Mouse (Mus musculus): ENCODE data around the gene Fgfr2. TPM values are rescaled to one million over a fixed set of nuclear protein-coding genes. Genes with fewer than 3 reads are reported as not detected.

The Fgfr2 gene
- polyA plus RNA-seq, 1 experiment from 2014 or later: 24.1 TPM

GRCm38 (mm10) chr7:130222633-130223354 lies 2900.4 kb downstream of the Fgfr2 start:
- Histone ChIP-seq H3K4me2 (ENCODE audit: low read length) (no peak overlapping the region), H3K9me3 (ENCODE audit: control insufficient read depth, low read length) (no peaks in the 10 kb centered on the region), H3K27ac (ENCODE audit: low read depth, low read length) (no peak overlapping the region), H3K9ac (ENCODE audit: low read depth, low read length) (no peak overlapping the region), H3K27me3 (replicated peaks; ENCODE audit: control insufficient read depth, insufficient read depth, low read length) (no peaks in the 10 kb centered on the region; the same call in 1 of the 2 replicates), H3K4me1 (ENCODE audit: control insufficient read depth, insufficient read depth, low read depth, low read length) (peaks cover 9% of the 10 kb centered on the region), H3K36me3 (ENCODE audit: control insufficient read depth, insufficient read depth, low read length) (no peaks in the 10 kb centered on the region), H3K4me3 (ENCODE audit: low read length) (no peak overlapping the region)
- 85% methylated on average over 8 of the region's 8 CpGs for whole genome bisulfite sequencing
- ATAC-seq: no peak

GRCm38 (mm10) chr7:130221661-130222387 lies 2901.3 kb downstream of the Fgfr2 start:
- no peak for ATAC-seq
- Histone ChIP-seq H3K4me3 (ENCODE audit: low read length) (no peak overlapping the region), H3K27me3 (replicated peaks; ENCODE audit: control insufficient read depth, insufficient read depth, low read length) (no peaks in the 10 kb centered on the region; the same call in 1 of the 2 replicates), H3K9me3 (ENCODE audit: control insufficient read depth, low read length) (no peaks in the 10 kb centered on the region), H3K4me2 (ENCODE audit: low read length) (no peak overlapping the region), H3K36me3 (ENCODE audit: control insufficient read depth, insufficient read depth, low read length) (no peaks in the 10 kb centered on the region), H3K4me1 (ENCODE audit: control insufficient read depth, insufficient read depth, low read depth, low read length) (peaks cover 9% of the 10 kb centered on the region), H3K9ac (ENCODE audit: low read depth, low read length) (no peak overlapping the region), H3K27ac (ENCODE audit: low read depth, low read length) (no peak overlapping the region)
- WGBS: 63% methylated on average over 17 of the region's 17 CpGs

- Histone ChIP-seq H3K4me2 (ENCODE audit: low read length) (no peak overlapping the region), H3K27ac (ENCODE audit: low read depth, low read length) (no peak overlapping the region)
- ATAC-seq: no peak
These were observed 2902.5 kb downstream of the Fgfr2 start for GRCm38 (mm10) chr7:130220627-130221026.

GRCm38 (mm10) chr7:130219844-130220243 lies 2903.3 kb downstream of the Fgfr2 start:
- no peak overlapping the region for H3K4me3 ChIP-seq (ENCODE audit: low read length)
- no peak overlapping the region for H3K27ac ChIP-seq (ENCODE audit: low read depth, low read length)
- peaks cover 21% of the 10 kb centered on the region for H3K4me1 ChIP-seq (ENCODE audit: control insufficient read depth, insufficient read depth, low read depth, low read length)
- H3K9ac ChIP-seq (ENCODE audit: low read depth, low read length): no peak overlapping the region
- no peak for ATAC-seq
- no peaks in the 10 kb centered on the region for H3K9me3 ChIP-seq (ENCODE audit: control insufficient read depth, low read length)
- 92% methylated on average over 4 of the region's 4 CpGs for WGBS
- no peaks in the 10 kb centered on the region; the same call in 1 of the 2 replicates for H3K27me3 ChIP-seq (replicated peaks; ENCODE audit: control insufficient read depth, insufficient read depth, low read length)
- no peaks in the 10 kb centered on the region for H3K36me3 ChIP-seq (ENCODE audit: control insufficient read depth, insufficient read depth, low read length)
- H3K4me2 ChIP-seq (ENCODE audit: low read length): no peak overlapping the region

More at GRCm38 (mm10) chr7:130220627-130221026, 2902.5 kb downstream of the Fgfr2 start:
- Histone ChIP-seq H3K4me1 (ENCODE audit: control insufficient read depth, insufficient read depth, low read depth, low read length) (peaks cover 17% of the 10 kb centered on the region), H3K36me3 (ENCODE audit: control insufficient read depth, insufficient read depth, low read length) (no peaks in the 10 kb centered on the region), H3K27me3 (replicated peaks; ENCODE audit: control insufficient read depth, insufficient read depth, low read length) (no peaks in the 10 kb centered on the region; the same call in 1 of the 2 replicates), H3K4me3 (ENCODE audit: low read length) (no peak overlapping the region), H3K9ac (ENCODE audit: low read depth, low read length) (no peak overlapping the region), H3K9me3 (ENCODE audit: control insufficient read depth, low read length) (no peaks in the 10 kb centered on the region)
- 60% methylated on average over 4 of the region's 4 CpGs for WGBS

GRCm38 (mm10) chr7:130216272-130216671 lies 2906.9 kb downstream of the Fgfr2 start:
- H3K36me3 ChIP-seq (ENCODE audit: control insufficient read depth, insufficient read depth, low read length): no peaks in the 10 kb centered on the region
- peak overlapping the region; percentile 49; the same call in 1 of the 2 replicates for H3K27ac ChIP-seq (ENCODE audit: low read depth, low read length)
- 24% methylated on average over 4 of the region's 4 CpGs for WGBS

GRCm38 (mm10) chr7:130215348-130216252 lies 2907.6 kb downstream of the Fgfr2 start:
- peak overlapping the region; percentile 9; the same call in 1 of the 2 replicates for H3K4me2 ChIP-seq (ENCODE audit: low read length)
- 29% methylated on average over 21 of the region's 21 CpGs for whole genome bisulfite sequencing

More at GRCm38 (mm10) chr7:130216272-130216671, 2906.9 kb downstream of the Fgfr2 start:
- Histone ChIP-seq H3K4me3 (ENCODE audit: low read length) (no peak overlapping the region), H3K4me2 (ENCODE audit: low read length) (0 out of 2 replicates have a peak overlapping the region, but pooled peaks have one; percentile 9), H3K4me1 (ENCODE audit: control insufficient read depth, insufficient read depth, low read depth, low read length) (peaks cover 20% of the 10 kb centered on the region), H3K27me3 (replicated peaks; ENCODE audit: control insufficient read depth, insufficient read depth, low read length) (no peaks in the 10 kb centered on the region; the same call in 1 of the 2 replicates), H3K9me3 (ENCODE audit: control insufficient read depth, low read length) (no peaks in the 10 kb centered on the region), H3K9ac (ENCODE audit: low read depth, low read length) (no peak overlapping the region)
- ATAC-seq: no peak

GRCm38 (mm10) chr7:130213156-130213555 lies 2910.0 kb downstream of the Fgfr2 start:
- H3K36me3 ChIP-seq (ENCODE audit: control insufficient read depth, insufficient read depth, low read length): no peaks in the 10 kb centered on the region
- WGBS: 91% methylated on average over 5 of the region's 5 CpGs
- peaks cover 17% of the 10 kb centered on the region for H3K4me1 ChIP-seq (ENCODE audit: control insufficient read depth, insufficient read depth, low read depth, low read length)
- H3K4me3 ChIP-seq (ENCODE audit: low read length): no peak overlapping the region
- H3K4me2 ChIP-seq (ENCODE audit: low read length): no peak overlapping the region
- no peaks in the 10 kb centered on the region for H3K27me3 ChIP-seq (replicated peaks; ENCODE audit: control insufficient read depth, insufficient read depth, low read length)
- no peaks in the 10 kb centered on the region for H3K9me3 ChIP-seq (ENCODE audit: control insufficient read depth, low read length)
- no peak for ATAC-seq
- no peak overlapping the region for H3K27ac ChIP-seq (ENCODE audit: low read depth, low read length)
- H3K9ac ChIP-seq (ENCODE audit: low read depth, low read length): no peak overlapping the region

More at GRCm38 (mm10) chr7:130215348-130216252, 2907.6 kb downstream of the Fgfr2 start:
- Histone ChIP-seq H3K4me1 (ENCODE audit: control insufficient read depth, insufficient read depth, low read depth, low read length) (peaks cover 17% of the 10 kb centered on the region), H3K4me3 (ENCODE audit: low read length) (no peak overlapping the region), H3K36me3 (ENCODE audit: control insufficient read depth, insufficient read depth, low read length) (no peaks in the 10 kb centered on the region), H3K9ac (ENCODE audit: low read depth, low read length) (no peak overlapping the region), H3K9me3 (ENCODE audit: control insufficient read depth, low read length) (no peaks in the 10 kb centered on the region), H3K27ac (ENCODE audit: low read depth, low read length) (peak overlapping the region; percentile 49), H3K27me3 (replicated peaks; ENCODE audit: control insufficient read depth, insufficient read depth, low read length) (no peaks in the 10 kb centered on the region; the same call in 1 of the 2 replicates)
- peak; percentile 93 for ATAC-seq

- H3K36me3 ChIP-seq (ENCODE audit: control insufficient read depth, insufficient read depth, low read length): no peaks in the 10 kb centered on the region
- no peak for ATAC-seq
- H3K9me3 ChIP-seq (ENCODE audit: control insufficient read depth, low read length): no peaks in the 10 kb centered on the region
- no peak overlapping the region for H3K4me3 ChIP-seq (ENCODE audit: low read length)
- no peaks in the 10 kb centered on the region for H3K27me3 ChIP-seq (replicated peaks; ENCODE audit: control insufficient read depth, insufficient read depth, low read length)
- no peak overlapping the region for H3K9ac ChIP-seq (ENCODE audit: low read depth, low read length)
- peaks cover 16% of the 10 kb centered on the region for H3K4me1 ChIP-seq (ENCODE audit: control insufficient read depth, insufficient read depth, low read depth, low read length)
- WGBS: 85% methylated on average over 5 of the region's 5 CpGs
- no peak overlapping the region for H3K4me2 ChIP-seq (ENCODE audit: low read length)
- H3K27ac ChIP-seq (ENCODE audit: low read depth, low read length): no peak overlapping the region
These were observed 2911.7 kb downstream of the Fgfr2 start for GRCm38 (mm10) chr7:130211411-130211810.
